8 mouse cellular contexts compared by ENCODE assay signal in genomic region chr1:54665582-54666405, GRCm38 (mm10).
DNase-seq lines count a peak whose midpoint lies in the region; ATAC-seq lines count a peak whose summit lies in the region.

No protein-coding gene starts in this region.

- no peak overlapping the region for H3K4me3 ChIP-seq in forebrain, embryonic 11.5 days (ENCODE audit: low read depth, low read length)
- no peak overlapping the region for H3K4me3 ChIP-seq in forebrain, embryonic 10.5 days
- H3K4me3 ChIP-seq in stomach, embryonic 16.5 days (replicated peaks; ENCODE audit: low read length): no peak overlapping the region

- no peaks in the 10 kb centered on the region for H3K9me3 ChIP-seq in forebrain, embryonic 11.5 days (ENCODE audit: control insufficient read depth, low read length)
- H3K9me3 ChIP-seq in forebrain, embryonic 10.5 days: no peaks in the 10 kb centered on the region
- no peaks in the 10 kb centered on the region for H3K9me3 ChIP-seq in stomach, embryonic 16.5 days (replicated peaks; ENCODE audit: control insufficient read depth, low read length)

- no peaks in the 10 kb centered on the region for H3K27me3 ChIP-seq in forebrain, embryonic 11.5 days (ENCODE audit: control insufficient read depth, insufficient read depth, low read length)
- H3K27me3 ChIP-seq in forebrain, embryonic 10.5 days (ENCODE audit: poor library complexity, severe bottlenecking): no peaks in the 10 kb centered on the region
- no peaks in the 10 kb centered on the region for H3K27me3 ChIP-seq in stomach, embryonic 16.5 days (ENCODE audit: control insufficient read depth, insufficient read depth, low read length)

- no peak overlapping the region for H3K27ac ChIP-seq in forebrain, embryonic 11.5 days (ENCODE audit: low read depth, low read length)
- no peak overlapping the region for H3K27ac ChIP-seq in forebrain, embryonic 10.5 days
- no peak overlapping the region for H3K27ac ChIP-seq in stomach, embryonic 16.5 days (ENCODE audit: low read length)

- DNase-seq in forebrain, embryonic 11.5 days (ENCODE audit: low spot score): no peak
- DNase-seq in forebrain, embryonic 10.5 days (ENCODE audit: extremely low spot score, low spot score): no peak
- DNase-seq in 416B (ENCODE audit: low read depth): peak; percentile 87
- DNase-seq in brain, adult 2 months (ENCODE audit: low read depth, low spot score): peak; percentile 83
- peak; percentile 15 for DNase-seq in fibroblast of lung, adult 2 months (ENCODE audit: low read depth)
- peak; percentile 61 to 72 for DNase-seq in kidney, postnatal 36 days
- DNase-seq in lung, postnatal 25 days (ENCODE audit: low spot score): peak; percentile 78

- H3K9ac ChIP-seq in forebrain, embryonic 11.5 days (ENCODE audit: low read length): no peak overlapping the region
- H3K9ac ChIP-seq in stomach, embryonic 16.5 days (ENCODE audit: low read length): no peak overlapping the region

- WGBS in forebrain, embryonic 11.5 days: 62% methylated on average over 8 of the region's 8 CpGs
- WGBS in forebrain, embryonic 10.5 days: 63% methylated on average over 8 of the region's 8 CpGs
- 66% methylated on average over 8 of the region's 8 CpGs for WGBS in stomach, embryonic 16.5 days

- no peak overlapping the region for H3K4me2 ChIP-seq in forebrain, embryonic 11.5 days (ENCODE audit: low read depth, low read length, severe bottlenecking)
- no peak overlapping the region for H3K4me2 ChIP-seq in stomach, embryonic 16.5 days (ENCODE audit: low read depth, low read length)

- H3K36me3 ChIP-seq in forebrain, embryonic 11.5 days (ENCODE audit: control insufficient read depth, insufficient read depth, low read length): no peaks in the 10 kb centered on the region
- H3K36me3 ChIP-seq in forebrain, embryonic 10.5 days (replicated peaks): no peaks in the 10 kb centered on the region; the same call in 1 of the 2 replicates
- no peaks in the 10 kb centered on the region for H3K36me3 ChIP-seq in stomach, embryonic 16.5 days (ENCODE audit: control insufficient read depth, insufficient read depth, low read length)

- no peaks in the 10 kb centered on the region for H3K4me1 ChIP-seq in forebrain, embryonic 11.5 days (replicated peaks; ENCODE audit: control insufficient read depth, insufficient read depth, low read length)
- peaks cover 5% of the 10 kb centered on the region; the same call in 1 of the 2 replicates for H3K4me1 ChIP-seq in forebrain, embryonic 10.5 days
- no peaks in the 10 kb centered on the region for H3K4me1 ChIP-seq in stomach, embryonic 16.5 days (ENCODE audit: control insufficient read depth, insufficient read depth, low read length)

- ATAC-seq in forebrain, embryonic 11.5 days (replicated peaks; ENCODE audit: low FRiP score): 0 out of 2 replicates have a peak, but pooled peaks have one; percentile 61
- ATAC-seq in stomach, embryonic 16.5 days (ENCODE audit: insufficient read depth, low FRiP score): 0 out of 2 replicates have a peak, but pooled peaks have one; percentile 37

Comparison
In these comparisons a context has a peak if more than half of its experiments do, and no peak if none do; other contexts are left out.
1. DNase-seq: peak in 416B (single experiment), brain, adult 2 months (single experiment), fibroblast of lung, adult 2 months (single experiment), kidney, postnatal 36 days (2 of 2) and lung, postnatal 25 days (single experiment); none in forebrain, embryonic 11.5 days (single experiment) and forebrain, embryonic 10.5 days (single experiment).